Mouse (Mus musculus) intestine, embryonic 14.5 days (tissue): ENCODE data around the gene Cacna1c. TPM values are rescaled to one million over a fixed set of nuclear protein-coding genes. Genes with fewer than 3 reads are reported as not detected.
"Not testable (repeated sequence)": the region's sequence is repeated elsewhere in the genome, so short reads cannot be mapped to it uniquely, and the experiment has no call there.

Experiments used
- ATAC-seq: fragments of 200-750 bp; cut with Nextera tagmentation; replicated peaks from 2 replicates; pipeline ENCODE4 v1.8.0; 2017; ENCODE audit warnings: low read depth, moderate number of reproducible peaks, moderate TSS enrichment, moderate library complexity; ENCODE audit not compliant: low FRiP score, low TSS enrichment
- DNase-seq: peaks from one replicate; pipeline ENCODE4 v3.0.0-alpha.2; 2018; ENCODE audit warnings: low spot score
- H3K27ac ChIP-seq: fragments of 300-500 bp; sonication (generic); 2 replicates; pipeline ENCODE4 v1.5.1; 2014; ENCODE audit warnings: low read depth, mild to moderate bottlenecking, control low read depth
- H3K27me3 ChIP-seq: fragments of 300-500 bp; sonication (generic); replicated peaks from 2 replicates; pipeline ENCODE4 v1.6.1; 2014; ENCODE audit warnings: low read length, control low read depth; ENCODE audit not compliant: control insufficient read depth, insufficient read depth
- H3K36me3 ChIP-seq: fragments of 300-500 bp; sonication (generic); 2 replicates; pipeline ENCODE4 v1.6.1; 2014; ENCODE audit warnings: low read length, control low read depth; ENCODE audit not compliant: control insufficient read depth, insufficient read depth
- H3K4me1 ChIP-seq: fragments of 300-500 bp; sonication (generic); replicated peaks from 2 replicates; pipeline ENCODE4 v1.6.1; 2014; ENCODE audit warnings: low read length, control low read depth, mixed read lengths; ENCODE audit not compliant: control insufficient read depth, insufficient read depth
- H3K4me2 ChIP-seq: fragments of 300-500 bp; sonication (generic); 2 replicates; pipeline ENCODE4 v1.6.1; 2014; ENCODE audit warnings: low read length
- H3K4me3 ChIP-seq: fragments of 300-500 bp; sonication (generic); 2 replicates; pipeline ENCODE4 v1.5.1; 2014; ENCODE audit warnings: low read depth, low read length, control low read depth, mixed read lengths
- H3K9ac ChIP-seq: fragments of 300-500 bp; sonication (generic); 2 replicates; pipeline ENCODE4 v1.6.1; 2014; ENCODE audit warnings: mild to moderate bottlenecking, low read length
- H3K9me3 ChIP-seq: fragments of 300-500 bp; sonication (generic); 2 replicates; pipeline ENCODE4 v1.6.1; 2016; ENCODE audit warnings: low read length, control low read depth; ENCODE audit not compliant: control insufficient read depth
- WGBS: fragments of 180-500 bp; shearing (Covaris S2); extraction: QIAGEN DNeasy Blood & Tissue Kit; methylation state at CpG from one replicate; pipeline ENCODE4 v1.1.7; 2014; 5-methylcytosine and 5-hydroxymethylcytosine counted together
- polyA plus RNA-seq: library from polyadenylated mRNA; unstranded; fragments of >200 nt; fragmentation: Nextera tagmentation; extraction: Ambion mirVana; gene quantifications from 2 replicates; pipeline ENCODE4 v1.2.1, GENCODE M21; 2014

Cacna1c gene
- polyA plus RNA-seq, 1 experiment from 2014 or later = 6.5 TPM

DNA sequence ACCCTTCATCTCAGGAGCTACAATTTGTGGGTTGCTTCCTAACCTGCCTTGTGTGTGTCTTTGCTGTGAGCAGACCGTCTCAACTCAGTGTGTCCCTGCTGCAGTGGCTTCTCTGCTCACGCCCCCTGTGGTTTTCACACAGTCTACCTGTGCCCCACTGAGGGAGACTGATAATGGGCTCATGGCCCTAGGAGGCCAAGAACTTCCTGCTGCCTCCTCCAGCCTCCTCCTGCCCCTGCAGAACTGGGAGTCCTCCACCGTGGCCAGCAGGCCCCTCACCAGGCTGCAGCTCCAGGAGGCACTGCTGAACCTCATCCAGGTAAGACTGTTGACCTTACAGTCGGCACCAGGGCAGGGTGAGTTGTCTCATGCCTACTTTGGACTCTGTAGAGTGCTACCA is 21.4 kb upstream of the Cacna1c start:
- no peak overlapping the region for H3K9ac ChIP-seq
- H3K9me3 ChIP-seq = no peaks in the 10 kb centered on the region
- ATAC-seq = no peak
- peaks cover 34% of the 10 kb centered on the region for H3K36me3 ChIP-seq
- no peak overlapping the region for H3K4me3 ChIP-seq
- no peaks in the 10 kb centered on the region for H3K27me3 ChIP-seq
- no peak for DNase-seq
- 66% methylated on average over 4 of the region's 4 CpGs for WGBS
- H3K4me2 ChIP-seq = no peak overlapping the region
- no peak overlapping the region for H3K27ac ChIP-seq
- H3K4me1 ChIP-seq = no peaks in the 10 kb centered on the region

DNA sequence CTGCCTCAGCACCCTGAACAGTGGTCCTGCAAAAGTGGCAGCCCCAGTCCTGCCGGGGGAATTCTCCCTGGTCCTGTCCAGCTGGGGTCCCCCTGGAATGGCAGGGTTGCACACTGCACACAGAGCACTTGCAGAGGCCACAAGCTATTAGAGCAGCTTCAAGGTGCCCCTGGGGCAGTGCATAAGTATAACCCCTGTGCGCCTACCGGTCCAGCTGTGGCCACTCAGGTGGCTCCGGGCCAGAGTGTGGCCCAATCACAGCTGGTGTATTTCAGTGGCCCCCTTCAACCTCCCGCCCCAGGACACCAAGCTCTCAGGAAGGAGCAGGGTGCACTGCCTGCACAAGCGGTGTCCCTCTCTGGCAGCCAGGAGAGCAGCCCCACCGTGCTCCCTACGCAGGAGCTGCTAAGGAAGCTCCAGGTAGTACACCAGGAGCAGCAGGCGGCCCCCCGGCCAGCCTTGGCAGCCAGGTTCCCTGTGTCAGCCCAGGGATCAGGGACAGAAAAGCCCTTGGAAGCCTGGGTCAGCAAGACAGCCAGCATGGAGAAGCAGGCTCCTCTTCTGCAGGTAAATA is 18.9 kb upstream of the Cacna1c start:
- DNase-seq (no peak), ATAC-seq (no peak)
- Histone ChIP-seq H3K4me2 (no peak overlapping the region), H3K27ac (no peak overlapping the region), H3K27me3 (no peaks in the 10 kb centered on the region), H3K4me3 (no peak overlapping the region), H3K9ac (no peak overlapping the region), H3K9me3 (no peaks in the 10 kb centered on the region), H3K4me1 (no peaks in the 10 kb centered on the region), H3K36me3 (peaks cover 30% of the 10 kb centered on the region)
- 87% methylated on average over 10 of the region's 10 CpGs for WGBS

DNA sequence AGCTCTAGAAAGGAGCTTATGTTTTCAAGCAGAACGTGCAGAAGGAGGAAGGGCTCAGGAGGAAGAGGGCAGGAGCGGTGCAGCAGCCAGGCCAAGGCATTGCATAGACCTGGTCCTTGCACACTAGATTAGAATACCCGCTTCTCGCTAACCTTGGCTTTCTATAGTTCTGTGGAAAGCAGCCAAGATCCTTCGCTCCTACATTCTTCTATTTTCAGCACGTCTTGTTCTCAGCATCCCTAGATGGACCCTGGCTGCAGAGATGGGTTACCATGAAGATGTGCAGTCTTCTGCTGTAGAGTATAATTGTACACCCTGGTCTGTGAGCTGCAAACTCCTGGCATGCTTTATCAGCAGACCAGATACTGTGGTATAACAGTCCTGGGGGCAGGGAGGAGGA is 18.0 kb upstream of the Cacna1c start:
- Histone ChIP-seq H3K9me3 (no peaks in the 10 kb centered on the region), H3K4me3 (no peak overlapping the region), H3K4me2 (no peak overlapping the region), H3K36me3 (peaks cover 25% of the 10 kb centered on the region), H3K27ac (no peak overlapping the region), H3K27me3 (no peaks in the 10 kb centered on the region), H3K4me1 (no peaks in the 10 kb centered on the region), H3K9ac (no peak overlapping the region)
- 70% methylated on average over 6 of the region's 6 CpGs for WGBS
- ATAC-seq (no peak), DNase-seq (no peak)

DNA sequence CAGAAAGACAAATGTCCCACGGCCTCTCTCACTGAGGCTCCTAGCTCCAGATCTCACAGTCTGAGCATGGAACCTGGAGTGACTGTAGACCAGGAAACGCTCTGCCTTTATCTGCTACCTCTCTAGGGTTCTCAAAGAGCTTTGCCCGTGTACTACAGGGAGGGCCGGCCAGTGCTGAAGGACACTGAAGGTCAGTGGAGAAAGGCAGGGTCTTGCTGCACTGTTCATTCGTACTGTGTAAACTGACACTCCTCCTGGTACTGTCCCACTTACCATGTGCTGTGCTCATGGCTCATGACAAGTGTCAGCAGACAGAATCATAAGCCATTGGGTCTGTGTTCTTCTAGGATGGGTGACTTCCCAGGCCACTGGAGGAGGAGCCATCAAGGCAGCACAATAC is 17.2 kb upstream of the Cacna1c start:
- Histone ChIP-seq H3K4me1 (no peaks in the 10 kb centered on the region), H3K27ac (no peak overlapping the region), H3K4me3 (no peak overlapping the region), H3K4me2 (no peak overlapping the region), H3K9ac (no peak overlapping the region), H3K9me3 (no peaks in the 10 kb centered on the region), H3K27me3 (no peaks in the 10 kb centered on the region), H3K36me3 (peaks cover 25% of the 10 kb centered on the region)
- DNase-seq (no peak), ATAC-seq (no peak)
- WGBS = 79% methylated on average over 5 of the region's 5 CpGs

DNA sequence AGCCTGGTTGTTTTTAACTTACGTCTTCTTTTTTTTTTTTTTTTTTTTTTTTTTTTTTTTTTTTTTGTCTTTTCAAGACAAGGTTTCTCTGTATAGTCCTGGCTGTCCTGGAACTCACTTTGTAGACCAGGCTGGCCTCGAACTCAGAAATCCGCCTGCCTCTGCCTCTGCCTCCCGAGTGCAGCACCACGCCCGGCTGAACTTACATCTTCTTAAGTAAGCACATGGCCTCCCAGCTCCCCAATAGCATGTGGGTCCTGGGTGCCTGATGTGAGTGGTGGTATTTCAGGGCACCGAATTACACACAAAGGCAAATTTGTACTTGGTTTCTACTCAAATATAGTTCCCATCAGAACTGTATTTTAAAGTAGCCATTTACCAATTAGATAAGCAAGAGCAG is 9.8 kb upstream of the Cacna1c start:
- not testable (repeated sequence) for H3K9me3 ChIP-seq, H3K9ac ChIP-seq, H3K4me1 ChIP-seq, H3K27ac ChIP-seq, H3K4me2 ChIP-seq, H3K27me3 ChIP-seq, ATAC-seq, H3K4me3 ChIP-seq, DNase-seq
- WGBS = 91% methylated on average over 7 of the region's 7 CpGs
- H3K36me3 ChIP-seq = peaks cover 13% of the 10 kb centered on the region

DNA sequence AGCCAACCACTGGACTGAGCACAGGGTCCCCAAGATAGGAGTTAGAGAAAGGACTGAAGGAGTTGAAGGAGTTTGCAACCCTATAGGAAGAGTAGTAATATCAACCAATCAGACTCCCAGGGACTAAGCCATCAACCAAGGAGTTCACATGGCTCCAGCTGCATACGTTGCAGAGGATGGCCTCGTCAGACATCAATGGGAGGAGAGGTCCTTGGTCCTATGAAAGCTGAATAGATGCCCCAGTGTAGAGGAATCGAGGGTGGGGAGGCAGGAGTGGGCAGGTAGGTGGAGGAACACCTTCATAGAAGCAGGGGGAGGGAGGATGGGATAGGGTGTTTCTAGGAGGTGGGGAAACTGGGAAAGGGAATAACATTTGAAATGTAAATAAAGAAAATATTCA is 8.7 kb upstream of the Cacna1c start:
- Histone ChIP-seq H3K36me3 (peaks cover 16% of the 10 kb centered on the region), H3K4me1 (0 out of 2 replicates have a peak, but pooled peaks cover 2% of the 10 kb centered on the region), H3K9me3 (no peaks in the 10 kb centered on the region), H3K27me3 (no peaks in the 10 kb centered on the region), H3K4me2 (no peak overlapping the region), H3K27ac (no peak overlapping the region), H3K4me3 (no peak overlapping the region), H3K9ac (no peak overlapping the region)
- no peak for DNase-seq
- WGBS = 86% methylated on average over 3 of the region's 3 CpGs
- ATAC-seq = no peak

DNA sequence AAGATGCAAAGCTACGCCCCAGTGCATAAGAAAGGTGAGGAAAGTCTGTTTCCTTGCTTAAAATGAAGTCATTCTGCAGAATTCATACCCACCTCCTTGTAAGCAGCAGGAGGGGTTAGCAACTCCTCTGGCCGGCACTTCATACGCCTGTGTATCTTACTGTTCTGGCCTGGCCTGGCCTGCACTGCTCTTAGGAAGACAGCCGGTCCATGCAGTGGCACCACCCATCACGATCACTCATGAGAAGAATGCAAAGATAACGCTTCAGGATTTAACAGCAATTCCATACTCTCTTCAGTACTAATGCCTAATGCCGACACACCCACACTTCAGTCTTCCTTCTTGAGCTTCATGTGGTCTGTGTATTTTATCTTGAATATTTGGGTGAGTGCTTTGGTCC is 8.1 kb upstream of the Cacna1c start:
- no peak overlapping the region for H3K27ac ChIP-seq
- H3K36me3 ChIP-seq = peaks cover 16% of the 10 kb centered on the region
- H3K4me1 ChIP-seq = 0 out of 2 replicates have a peak, but pooled peaks cover 6% of the 10 kb centered on the region
- no peak overlapping the region for H3K9ac ChIP-seq
- no peak overlapping the region for H3K4me3 ChIP-seq
- WGBS = 85% methylated on average over 7 of the region's 7 CpGs
- H3K4me2 ChIP-seq = no peak overlapping the region
- no peak for DNase-seq
- H3K27me3 ChIP-seq = no peaks in the 10 kb centered on the region
- no peaks in the 10 kb centered on the region for H3K9me3 ChIP-seq
- no peak for ATAC-seq

DNA sequence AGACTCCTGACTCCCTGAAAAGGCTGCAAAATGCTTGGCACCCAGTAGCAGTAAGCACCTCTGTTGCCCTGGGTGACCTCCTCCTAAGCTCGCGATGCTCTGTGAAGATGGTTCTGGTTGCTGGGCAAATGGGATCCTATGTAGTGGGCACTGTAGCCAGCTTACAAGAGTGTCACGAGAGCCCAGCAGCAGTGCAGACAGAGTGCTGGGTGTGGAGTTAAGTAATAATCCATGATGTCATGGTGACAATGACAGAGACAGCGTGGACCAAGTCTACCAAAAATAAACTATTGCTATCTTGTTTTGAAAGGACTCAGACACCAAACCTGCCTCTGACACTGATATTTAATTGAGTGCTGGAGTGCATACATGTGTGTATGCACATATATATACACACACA is 5.4 kb upstream of the Cacna1c start:
- WGBS = 92% methylated on average over 4 of the region's 4 CpGs
- Histone ChIP-seq H3K4me3 (no peak overlapping the region), H3K4me1 (peaks cover 9% of the 10 kb centered on the region; the same call in 1 of the 2 replicates), H3K9me3 (no peaks in the 10 kb centered on the region), H3K36me3 (peaks cover 16% of the 10 kb centered on the region), H3K27ac (no peak overlapping the region), H3K9ac (no peak overlapping the region), H3K27me3 (no peaks in the 10 kb centered on the region), H3K4me2 (no peak overlapping the region)
- DNase-seq (no peak), ATAC-seq (no peak)

DNA sequence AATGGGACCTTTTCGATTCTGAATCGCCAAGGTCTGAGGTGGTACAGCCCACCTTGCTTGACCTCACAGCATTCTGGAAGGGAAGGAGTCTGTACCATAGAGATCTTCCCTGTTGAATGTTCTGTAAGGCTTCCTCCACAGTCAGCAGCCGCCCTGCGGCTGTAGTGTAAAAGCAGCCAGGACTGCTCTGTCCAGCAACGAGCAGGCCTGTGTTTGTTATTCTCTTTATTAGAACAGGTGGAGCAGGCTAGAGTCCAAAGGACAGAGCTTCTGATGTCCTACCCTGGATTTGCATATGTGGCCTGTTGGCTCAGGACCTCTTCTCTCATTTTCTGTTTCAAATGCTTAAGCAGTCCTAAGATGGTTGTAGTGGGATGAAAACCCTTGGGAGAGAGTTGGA is 4.1 kb upstream of the Cacna1c start:
- DNase-seq = no peak
- H3K9ac ChIP-seq = no peak overlapping the region
- no peaks in the 10 kb centered on the region for H3K27me3 ChIP-seq
- ATAC-seq = no peak
- WGBS = 61% methylated on average over 5 of the region's 5 CpGs
- H3K9me3 ChIP-seq = no peaks in the 10 kb centered on the region
- H3K27ac ChIP-seq = no peak overlapping the region
- H3K36me3 ChIP-seq = peaks cover 16% of the 10 kb centered on the region
- H3K4me3 ChIP-seq = no peak overlapping the region
- H3K4me1 ChIP-seq = peaks cover 9% of the 10 kb centered on the region; the same call in 1 of the 2 replicates
- no peak overlapping the region for H3K4me2 ChIP-seq
